Mouse (Mus musculus) thymus, adult 2 months (tissue): Measurements from ENCODE around the gene Chrdl2. TPM values are rescaled to one million over a fixed set of nuclear protein-coding genes. Genes with fewer than 3 reads are reported as not detected.

ENCODE experiments used
- DNase-seq: peaks from one replicate; pipeline ENCODE4 v3.0.0; 2021
- H3K27ac ChIP-seq: fragments of 200-500 bp; 2 replicates; pipeline ENCODE4 v1.5.1; 2012; ENCODE audit warnings: low read length, control low read depth; ENCODE audit not compliant: control insufficient read depth, insufficient read depth
- H3K27me3 ChIP-seq: fragments of 200-500 bp; 2 replicates; pipeline ENCODE4 v1.6.1; 2012; ENCODE audit warnings: mild to moderate bottlenecking, low read length, moderate library complexity, mixed read lengths; ENCODE audit not compliant: control insufficient read depth, insufficient read depth
- H3K36me3 ChIP-seq: fragments of 200-500 bp; 2 replicates; pipeline ENCODE4 v1.6.1; 2012; ENCODE audit warnings: mild to moderate bottlenecking, low read length, moderate library complexity; ENCODE audit not compliant: control insufficient read depth, insufficient read depth
- H3K4me1 ChIP-seq: fragments of 200-500 bp; replicated peaks from 2 replicates; pipeline ENCODE4 v1.6.1; 2012; ENCODE audit warnings: low read length; ENCODE audit not compliant: control insufficient read depth, insufficient read depth
- H3K4me3 ChIP-seq: fragments of 200-500 bp; 2 replicates; pipeline ENCODE4 v1.5.1; 2012; ENCODE audit warnings: mild to moderate bottlenecking, low read length, control low read depth, moderate library complexity; ENCODE audit not compliant: control insufficient read depth, insufficient read depth
- CTCF ChIP-seq: fragments of 200-500 bp; IDR thresholded peaks from 2 replicates; pipeline ENCODE4 v1.5.1; 2012; ENCODE audit warnings: mild to moderate bottlenecking, control low read depth, low read length, moderate library complexity, borderline replicate concordance; ENCODE audit not compliant: control insufficient read depth, poor library complexity, insufficient read depth; ENCODE audit errors: extremely low read depth
- POLR2A ChIP-seq: fragments of 200-500 bp; IDR thresholded peaks from 2 replicates; pipeline ENCODE4 v1.6.1; 2012; ENCODE audit warnings: mild to moderate bottlenecking, low read length, control low read depth, moderate library complexity; ENCODE audit not compliant: control insufficient read depth, poor library complexity, insufficient read depth; ENCODE audit errors: extremely low read depth
- WGBS: fragments of 180-500 bp; shearing (Covaris S2); methylation state at CpG from one replicate; pipeline ENCODE4 v1.1.7; 2018; 5-methylcytosine and 5-hydroxymethylcytosine counted together
- polyA plus RNA-seq: library from polyadenylated mRNA; depleted of rRNA; stranded (reverse); fragments of >200 nt; gene quantifications from 2 replicates; pipeline ENCODE4 v1.2.3, GENCODE M21; 2012

The Chrdl2 gene
- polyA plus RNA-seq, 1 experiment, result 0.05 TPM

GRCm38 (mm10) chr7:100012515-100012914 lies 6.5 kb downstream of the Chrdl2 start:
- TF ChIP-seq POLR2A (no peak), CTCF (no peak)
- peaks cover 3% of the 10 kb centered on the region for H3K4me1 ChIP-seq
- 84% methylated on average over 6 of the region's 6 CpGs for WGBS
- no peaks in the 10 kb centered on the region for H3K36me3 ChIP-seq
- no peak for DNase-seq
- H3K4me3 ChIP-seq, result no peak overlapping the region
- no peak overlapping the region for H3K27ac ChIP-seq
- H3K27me3 ChIP-seq, result no peaks in the 10 kb centered on the region; the same call in 1 of the 2 replicates

GRCm38 (mm10) chr7:100014123-100014600 lies 8.2 kb downstream of the Chrdl2 start:
- Histone ChIP-seq H3K4me1 (peaks cover 3% of the 10 kb centered on the region), H3K27me3 (no peaks in the 10 kb centered on the region; the same call in 1 of the 2 replicates), H3K4me3 (no peak overlapping the region), H3K36me3 (no peaks in the 10 kb centered on the region), H3K27ac (no peak overlapping the region)
- 75% methylated on average over 8 of the region's 8 CpGs for WGBS
- no peak for DNase-seq
- no peak for TF ChIP-seq POLR2A
- no peak for TF ChIP-seq CTCF

GRCm38 (mm10) chr7:100017056-100017455 lies 11.1 kb downstream of the Chrdl2 start:
- H3K27ac ChIP-seq, result no peak overlapping the region
- TF ChIP-seq CTCF (no peak), POLR2A (no peak)
- DNase-seq, result no peak
- no peaks in the 10 kb centered on the region for H3K4me1 ChIP-seq
- 91% methylated on average over 8 of the region's 8 CpGs for WGBS
- H3K4me3 ChIP-seq, result no peak overlapping the region
- H3K27me3 ChIP-seq, result no peaks in the 10 kb centered on the region
- H3K36me3 ChIP-seq, result no peaks in the 10 kb centered on the region

- 84% methylated on average over 5 of the region's 5 CpGs for WGBS
- no peak for TF ChIP-seq CTCF
- TF ChIP-seq POLR2A, result no peak
- Histone ChIP-seq H3K36me3 (no peaks in the 10 kb centered on the region), H3K27me3 (no peaks in the 10 kb centered on the region), H3K27ac (no peak overlapping the region), H3K4me3 (no peak overlapping the region), H3K4me1 (no peaks in the 10 kb centered on the region)
- DNase-seq, result no peak
Observed at GRCm38 (mm10) chr7:100027353-100027752, 21.4 kb downstream of the Chrdl2 start.

GRCm38 (mm10) chr7:100029307-100029706 lies 23.3 kb downstream of the Chrdl2 start:
- Histone ChIP-seq H3K4me1 (no peaks in the 10 kb centered on the region), H3K4me3 (no peak overlapping the region), H3K27ac (no peak overlapping the region), H3K36me3 (no peaks in the 10 kb centered on the region), H3K27me3 (no peaks in the 10 kb centered on the region)
- DNase-seq, result peak; percentile 43
- TF ChIP-seq CTCF, result 0 out of 2 replicates have a peak, but pooled peaks have one; percentile 31
- TF ChIP-seq POLR2A, result no peak
- 59% methylated on average over 3 of the region's 3 CpGs for WGBS

- WGBS, result 95% methylated on average over 8 of the region's 8 CpGs
- TF ChIP-seq POLR2A, result no peak
- TF ChIP-seq CTCF, result no peak
- Histone ChIP-seq H3K4me1 (no peaks in the 10 kb centered on the region), H3K36me3 (no peaks in the 10 kb centered on the region), H3K4me3 (no peak overlapping the region), H3K27ac (no peak overlapping the region), H3K27me3 (no peaks in the 10 kb centered on the region)
- no peak for DNase-seq
Observed at GRCm38 (mm10) chr7:100030996-100031749, 25.2 kb downstream of the Chrdl2 start.
